Mouse (Mus musculus) heart, postnatal 0 days (tissue): Measurements from ENCODE around the gene Mien1.

ENCODE experiments used
- CTCF ChIP-seq: IDR thresholded peaks from 2 replicates; pipeline ENCODE4 v1.5.1; 2016; ENCODE audit warnings: antibody characterized with exemption, control low read depth, low read depth
- EP300 ChIP-seq: IDR thresholded peaks from 2 replicates; pipeline ENCODE4 v1.6.1; 2016; ENCODE audit warnings: antibody characterized with exemption, low read depth

GRCm38 (mm10) chr11:98473916-98474479 lies 35.2 kb upstream of the Mien1 start:
- TF ChIP-seq CTCF (no peak), EP300 (no peak)
